Mouse (Mus musculus): Measurements from ENCODE around the gene Srsf4.
A peak's percentile ranks its signal among the peaks of the same experiment; 100 is the strongest.

The Srsf4 gene

GRCm38 (mm10) chr4:131914891-131915469, 41.6 kb downstream of the Srsf4 start:
- DNase-seq (ENCODE audit: low spot score in 2 of 2): no peak

GRCm38 (mm10) chr4:131915821-131916328, 42.5 kb downstream of the Srsf4 start:
- DNase-seq (ENCODE audit: low spot score in 2 of 2): no peak

GRCm38 (mm10) chr4:131916425-131916824, 43.0 kb downstream of the Srsf4 start:
- peak in 1 of 2 experiments; percentile 68 for DNase-seq (ENCODE audit: low spot score in 2 of 2)

- DNase-seq (ENCODE audit: low spot score in 2 of 2): no peak
Measured at GRCm38 (mm10) chr4:131917010-131917555, 43.7 kb downstream of the Srsf4 start.

GRCm38 (mm10) chr4:131918026-131918533, 44.7 kb downstream of the Srsf4 start:
- DNase-seq (ENCODE audit: low spot score in 2 of 2): no peak

- no peak for DNase-seq (ENCODE audit: low spot score in 2 of 2)
Measured at GRCm38 (mm10) chr4:131918711-131919500, 45.5 kb downstream of the Srsf4 start.

- no peak for DNase-seq (ENCODE audit: low spot score in 2 of 2)
Measured at GRCm38 (mm10) chr4:131919506-131920140, 46.2 kb downstream of the Srsf4 start.

GRCm38 (mm10) chr4:131920141-131920594, 46.8 kb downstream of the Srsf4 start:
- no peak for DNase-seq (ENCODE audit: low spot score in 2 of 2)

- no peak for DNase-seq (ENCODE audit: low spot score in 2 of 2)
Measured at GRCm38 (mm10) chr4:131920595-131921351, 47.4 kb downstream of the Srsf4 start.

- no peak for DNase-seq (ENCODE audit: low spot score in 2 of 2)
Measured at GRCm38 (mm10) chr4:131921461-131922346, 48.3 kb downstream of the Srsf4 start, which contains the start of gene Tmem200b. Gene Tmem200b, plus strand, starts transcription at chr4:131921771.

GRCm38 (mm10) chr4:131922404-131922803, 49.0 kb downstream of the Srsf4 start:
- no peak for DNase-seq (ENCODE audit: low spot score in 2 of 2)

- no peak for DNase-seq (ENCODE audit: low spot score in 2 of 2)
Measured at GRCm38 (mm10) chr4:131924096-131924810, 50.8 kb downstream of the Srsf4 start.

- no peak for DNase-seq (ENCODE audit: low spot score in 2 of 2)
Measured at GRCm38 (mm10) chr4:131929146-131929545, 55.7 kb downstream of the Srsf4 start.

GRCm38 (mm10) chr4:131939459-131939858, 66.0 kb downstream of the Srsf4 start:
- DNase-seq (ENCODE audit: low spot score in 2 of 2): no peak

- DNase-seq (ENCODE audit: low spot score in 2 of 2): no peak
Measured at GRCm38 (mm10) chr4:131940846-131941245, 67.4 kb downstream of the Srsf4 start.

GRCm38 (mm10) chr4:131947848-131948247, 74.4 kb downstream of the Srsf4 start:
- no peak for DNase-seq (ENCODE audit: low spot score in 2 of 2)

GRCm38 (mm10) chr4:131949903-131950302, 76.5 kb downstream of the Srsf4 start:
- no peak for DNase-seq (ENCODE audit: low spot score in 2 of 2)

GRCm38 (mm10) chr4:131950657-131951056, 77.2 kb downstream of the Srsf4 start:
- no peak for DNase-seq (ENCODE audit: low spot score in 2 of 2)
